In genomic region chr12:101794458-101794857, GRCm38 (mm10) we compare ENCODE assay signal across 13 mouse cellular contexts. TPM values are rescaled to one million over a fixed set of nuclear protein-coding genes. Genes with fewer than 3 reads are reported as not detected.
A peak's percentile ranks its signal among the peaks of the same experiment; 100 is the strongest.
DNase-seq lines count a peak whose midpoint lies in the region; ATAC-seq and TF ChIP-seq lines count a peak whose summit lies in the region.
"Had no signal": no experiment of that assay in that cellular context is flagged by ENCODE, and none has a peak within 500 bp of the region (broad histone marks: within the 10 kb centered on the region; RNA-seq: fewer than 3 reads in every experiment).

No protein-coding gene starts in this region.

- no peaks in the 10 kb centered on the region for H3K4me1 ChIP-seq in midbrain, embryonic 11.5 days (ENCODE audit: control insufficient read depth, insufficient read depth, low read length)
- H3K4me1 ChIP-seq in midbrain, postnatal 0 days (ENCODE audit: insufficient read depth, low read length), result no peaks in the 10 kb centered on the region
- no peaks in the 10 kb centered on the region; the same call in 1 of the 2 replicates for H3K4me1 ChIP-seq in testis, adult 2 months (ENCODE audit: control insufficient read depth, insufficient read depth, low read length)
- H3K4me1 ChIP-seq: embryonic facial prominence, embryonic 12.5 days; liver, embryonic 13.5 days had no signal

- intact Hi-C loops in left cerebral cortex, postnatal 14 days (cut with DNase I), result no loop called here

- DNase-seq in midbrain, embryonic 11.5 days (ENCODE audit: low spot score, missing footprints), result peak; percentile 60
- DNase-seq in midbrain, postnatal 0 days (ENCODE audit: low spot score), result no peak
- peak; percentile 28 for DNase-seq in adrenal gland, postnatal 25 days
- DNase-seq in kidney, postnatal 10 days, result peak; percentile 78
- no peak for DNase-seq in thymus, postnatal 4 days
- DNase-seq in left cerebral cortex, postnatal 14 days (ENCODE audit: low spot score in 2 of 2), result no peak
- no peak for DNase-seq in frontal cortex, postnatal 36 days (ENCODE audit: low spot score in 2 of 2)
- DNase-seq: cerebellum, postnatal 10 days; liver, embryonic 13.5 days had no signal

- H3K36me3 ChIP-seq in midbrain, embryonic 11.5 days (ENCODE audit: control insufficient read depth, insufficient read depth, low read length), result no peaks in the 10 kb centered on the region
- no peaks in the 10 kb centered on the region for H3K36me3 ChIP-seq in midbrain, postnatal 0 days (ENCODE audit: insufficient read depth, low read length)
- H3K36me3 ChIP-seq in testis, adult 2 months (ENCODE audit: control insufficient read depth, insufficient read depth, low read length), result no peaks in the 10 kb centered on the region
- H3K36me3 ChIP-seq: embryonic facial prominence, embryonic 12.5 days; liver, embryonic 13.5 days; neural tube, embryonic 12.5 days had no signal

- no peaks in the 10 kb centered on the region for H3K27me3 ChIP-seq in midbrain, embryonic 11.5 days (ENCODE audit: control insufficient read depth, insufficient read depth, low read length)
- H3K27me3 ChIP-seq in midbrain, postnatal 0 days (ENCODE audit: insufficient read depth, low read length), result no peaks in the 10 kb centered on the region
- H3K27me3 ChIP-seq in testis, adult 2 months (ENCODE audit: control insufficient read depth, insufficient read depth, low read length), result no peaks in the 10 kb centered on the region
- H3K27me3 ChIP-seq: embryonic facial prominence, embryonic 12.5 days; liver, embryonic 13.5 days; neural tube, embryonic 12.5 days had no signal

- H3K4me2 ChIP-seq in midbrain, embryonic 11.5 days, result no peak overlapping the region
- no peak overlapping the region for H3K4me2 ChIP-seq in midbrain, postnatal 0 days (ENCODE audit: low read depth, low read length, poor library complexity, severe bottlenecking)
- H3K4me2 ChIP-seq: embryonic facial prominence, embryonic 12.5 days; liver, embryonic 13.5 days; neural tube, embryonic 12.5 days had no signal

- WGBS in midbrain, embryonic 11.5 days, result 79% methylated on average over 3 of the region's 3 CpGs
- 85% methylated on average over 3 of the region's 3 CpGs for WGBS in midbrain, postnatal 0 days

- TF ChIP-seq POLR2A in testis, adult 2 months (IDR thresholded peaks at IDR 0.05; ENCODE audit: control insufficient read depth, low read depth, low read length), result no peak

- H3K27ac ChIP-seq in midbrain, embryonic 11.5 days (ENCODE audit: low read depth, low read length), result no peak overlapping the region
- H3K27ac ChIP-seq in midbrain, postnatal 0 days (ENCODE audit: low read depth, low read length), result no peak overlapping the region
- peak overlapping the region; percentile 79 for H3K27ac ChIP-seq in testis, adult 2 months (ENCODE audit: control insufficient read depth, insufficient read depth, low read depth, low read length)
- H3K27ac ChIP-seq: embryonic facial prominence, embryonic 12.5 days; liver, embryonic 13.5 days; neural tube, embryonic 12.5 days had no signal

- no peak overlapping the region for H3K4me3 ChIP-seq in midbrain, embryonic 11.5 days (ENCODE audit: low read depth, low read length)
- no peak overlapping the region for H3K4me3 ChIP-seq in midbrain, postnatal 0 days (ENCODE audit: low read depth, low read length)
- H3K4me3 ChIP-seq in testis, adult 2 months (ENCODE audit: control insufficient read depth, low read depth, low read length), result no peak overlapping the region
- H3K4me3 ChIP-seq: embryonic facial prominence, embryonic 12.5 days; liver, embryonic 13.5 days; neural tube, embryonic 12.5 days had no signal

- ATAC-seq in midbrain, embryonic 11.5 days (ENCODE audit: low FRiP score), result no peak
- no peak for ATAC-seq in midbrain, postnatal 0 days (ENCODE audit: low FRiP score)

- H3K9ac ChIP-seq in midbrain, embryonic 11.5 days (ENCODE audit: low read length), result no peak overlapping the region
- H3K9ac ChIP-seq in midbrain, postnatal 0 days (replicated peaks; ENCODE audit: low read length, poor library complexity, severe bottlenecking), result no peak overlapping the region
- H3K9ac ChIP-seq: embryonic facial prominence, embryonic 12.5 days; liver, embryonic 13.5 days; neural tube, embryonic 12.5 days had no signal

- TF ChIP-seq CTCF in midbrain, postnatal 0 days (IDR thresholded peaks at IDR 0.05), result no peak
- no peak for TF ChIP-seq CTCF in testis, adult 2 months (IDR thresholded peaks at IDR 0.05; ENCODE audit: control insufficient read depth, insufficient read depth, insufficient replicate concordance, low read depth, low read length)

- H3K9me3 ChIP-seq in midbrain, embryonic 11.5 days (ENCODE audit: control insufficient read depth, low read length), result no peaks in the 10 kb centered on the region
- H3K9me3 ChIP-seq in midbrain, postnatal 0 days (ENCODE audit: low read length), result no peaks in the 10 kb centered on the region
- H3K9me3 ChIP-seq: embryonic facial prominence, embryonic 12.5 days; liver, embryonic 13.5 days; neural tube, embryonic 12.5 days had no signal

RNA-seq across cellular contexts. Expression of gene Fbln5, which starts 24.4 kb away (rescaled TPM):
- polyA plus RNA-seq in midbrain, embryonic 11.5 days (2014; fragmentation: Nextera tagmentation; extraction: Ambion mirVana), result 14.5 and 17.2 TPM in 2 replicates
- total RNA-seq in midbrain, postnatal 0 days (2014; rRNA removed), result 10.7 and 11.0 TPM in 2 replicates
- polyA plus RNA-seq in midbrain, postnatal 0 days (2015; fragmentation: Nextera tagmentation; extraction: Ambion mirVana), result 16.7 and 19.8 TPM in 2 replicates
- total RNA-seq in adrenal gland, postnatal 25 days (2021), result 50.9 and 55.6 TPM in 2 replicates
- polyA plus RNA-seq in testis, adult 2 months (2012; rRNA removed), result 7.9 and 8.8 TPM in 2 replicates
- total RNA-seq in left cerebral cortex, postnatal 14 days (2021), result 10 to 100 TPM; 13.3 to 14.1 TPM
- total RNA-seq: hematopoietic stem cell, adult 5-6 weeks had no signal

Comparison
In these comparisons a context has a peak if more than half of its experiments do, and no peak if none do; other contexts are left out.
1. DNase-seq: peak in midbrain, embryonic 11.5 days (single experiment), adrenal gland, postnatal 25 days (single experiment) and kidney, postnatal 10 days (single experiment); none in midbrain, postnatal 0 days (single experiment), thymus, postnatal 4 days (single experiment), left cerebral cortex, postnatal 14 days (0 of 2) and frontal cortex, postnatal 36 days (0 of 2).